Mouse (Mus musculus): ENCODE data around the gene Mcm5.

The Mcm5 gene

DNA sequence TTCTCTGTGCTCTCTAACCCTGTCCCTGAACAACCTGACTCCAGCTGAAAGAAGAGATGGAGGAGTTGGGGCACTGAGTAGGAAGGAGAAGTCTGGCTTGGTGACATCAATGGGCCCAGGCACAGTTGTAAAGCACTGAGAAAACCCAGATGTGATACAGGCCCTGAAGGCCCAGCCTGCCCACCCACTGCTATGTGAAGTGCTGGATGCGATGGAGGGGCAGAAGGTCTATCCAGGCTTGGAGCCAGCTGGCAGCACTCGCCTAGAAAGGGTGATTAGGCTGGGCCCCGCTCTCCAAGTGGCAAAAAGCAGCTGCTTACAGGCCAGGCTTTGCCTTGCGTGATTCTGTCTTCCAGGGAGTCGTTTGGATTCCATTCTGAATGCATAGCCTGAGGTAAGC is 60.0 kb downstream of the Mcm5 start:
- no peak for DNase-seq (ENCODE audit: low spot score in 2 of 2)

DNA sequence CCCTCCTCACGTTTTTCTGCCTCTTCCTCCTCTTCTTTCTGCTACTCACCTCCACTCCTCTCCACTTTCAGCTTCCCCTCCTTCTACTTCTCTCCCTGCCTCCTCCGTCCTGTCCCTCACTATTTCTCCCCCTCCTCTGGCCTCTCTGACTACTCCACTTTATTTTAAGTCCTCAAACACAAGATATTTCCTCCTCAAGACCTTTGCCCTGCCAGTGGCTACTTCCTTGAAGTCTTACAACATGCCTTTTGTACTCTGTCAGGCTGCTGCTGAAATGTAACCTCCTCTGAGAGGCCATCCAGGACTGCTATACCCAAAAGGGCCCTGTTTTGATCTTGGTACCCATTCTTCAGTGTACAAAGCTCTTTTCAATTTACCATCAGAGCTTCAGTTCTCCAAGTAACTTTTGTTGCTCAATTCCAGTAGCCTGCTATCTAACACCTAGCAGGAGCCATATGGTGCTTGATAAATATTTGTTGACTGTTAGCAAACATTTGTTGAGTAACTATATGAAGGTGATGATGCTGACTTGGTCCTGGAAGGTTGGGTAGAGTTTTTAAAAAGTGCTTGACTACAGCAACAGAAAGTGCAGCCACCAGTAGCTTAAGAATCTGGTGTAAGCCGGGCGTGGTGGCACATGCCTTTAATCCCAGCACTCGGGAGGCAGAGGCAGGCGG is 62.8 kb downstream of the Mcm5 start:
- DNase-seq (ENCODE audit: low spot score in 2 of 2), result no peak

Measured in spleen, postnatal 14 days (tissue).